Mouse (Mus musculus): ENCODE measurements at regions not wholly inside any gene's neighbourhood (a gene's known extent, or its start where the extent isn't known, plus 50 kb on each side); places are given as distances from the start of the nearest gene placed in this dataset.

- TF ChIP-seq GATA1 (IDR thresholded peaks at IDR 0.05; ENCODE audit: borderline replicate concordance, low read length) (no peak), FLI1 (IDR thresholded peaks at IDR 0.05; ENCODE audit: low read length) (no peak)
These were observed 300.3 kb downstream of the Abcc12 start for GRCm38 (mm10) chr8:86280093-86280721.
